Mouse (Mus musculus): ENCODE measurements around the gene Tdrd12.

Gene Tdrd12

DNA sequence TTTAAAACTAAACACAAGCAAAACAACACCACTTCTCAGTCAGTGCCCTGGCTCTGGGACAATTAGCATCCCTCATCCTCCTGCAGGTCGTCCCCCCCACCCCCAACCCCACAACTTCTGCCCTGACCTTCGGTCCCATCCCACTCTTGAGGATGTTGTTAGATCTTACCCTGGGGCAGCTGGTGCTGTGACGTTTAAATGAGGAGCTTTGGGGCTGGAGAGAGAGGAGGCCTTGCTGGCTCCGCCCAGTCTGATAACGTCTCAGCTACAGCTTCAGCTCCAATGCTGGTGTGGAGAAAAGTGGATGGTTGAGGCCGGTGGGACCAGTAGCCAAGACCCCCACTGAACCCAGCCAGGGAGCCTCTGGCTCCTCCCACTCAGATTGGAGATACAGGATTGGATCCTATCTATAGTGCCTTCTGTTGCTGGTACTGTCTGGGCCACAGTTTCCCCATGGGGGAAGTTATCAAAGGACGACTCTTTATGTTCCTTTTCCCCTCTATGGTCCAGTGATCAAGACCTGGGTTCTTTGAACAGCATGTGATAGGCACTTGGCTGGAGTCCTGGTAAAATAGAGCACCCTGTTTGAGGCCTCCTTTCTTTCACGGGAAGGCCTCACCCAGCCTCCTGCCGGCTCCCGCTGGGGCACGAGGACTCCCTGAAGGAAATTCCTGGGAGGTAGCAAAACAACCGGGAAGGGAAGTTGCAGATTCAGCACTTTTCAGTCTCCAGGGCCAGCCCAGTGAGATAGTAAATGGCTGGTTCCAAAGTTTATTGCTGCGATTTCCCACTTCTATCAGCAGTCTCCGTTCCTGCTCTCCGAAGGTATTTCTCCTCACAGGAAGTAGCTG is 89.3 kb downstream of the Tdrd12 start, which contains the start of gene Slc7a9:
Gene Slc7a9 (plus strand): TSS at position 801 of the 851 bp plus-strand sequence.
- DNase-seq (ENCODE audit: low read depth, low spot score), result peak; percentile 77

DNA sequence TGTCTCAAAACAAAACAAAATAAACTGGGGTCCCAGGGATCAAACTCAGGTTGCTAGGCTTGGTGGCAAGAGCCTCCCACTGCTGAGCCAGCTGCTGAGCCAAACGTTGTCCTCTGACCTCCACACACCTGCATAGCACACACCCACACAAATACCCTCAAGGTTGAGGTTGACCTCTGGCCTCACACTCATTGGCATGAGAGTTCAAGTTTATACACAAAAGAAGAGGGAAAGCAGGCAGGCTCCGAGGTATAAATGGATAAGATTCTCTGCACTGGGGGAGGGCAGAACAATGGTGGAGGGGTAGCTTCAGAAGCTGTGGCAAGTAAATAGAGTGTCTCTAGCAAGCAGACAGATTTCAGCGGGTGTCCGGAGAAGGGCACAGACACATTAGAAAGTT is 90.0 kb downstream of the Tdrd12 start:
- DNase-seq (ENCODE audit: low read depth, low spot score), result peak; percentile 55

DNA sequence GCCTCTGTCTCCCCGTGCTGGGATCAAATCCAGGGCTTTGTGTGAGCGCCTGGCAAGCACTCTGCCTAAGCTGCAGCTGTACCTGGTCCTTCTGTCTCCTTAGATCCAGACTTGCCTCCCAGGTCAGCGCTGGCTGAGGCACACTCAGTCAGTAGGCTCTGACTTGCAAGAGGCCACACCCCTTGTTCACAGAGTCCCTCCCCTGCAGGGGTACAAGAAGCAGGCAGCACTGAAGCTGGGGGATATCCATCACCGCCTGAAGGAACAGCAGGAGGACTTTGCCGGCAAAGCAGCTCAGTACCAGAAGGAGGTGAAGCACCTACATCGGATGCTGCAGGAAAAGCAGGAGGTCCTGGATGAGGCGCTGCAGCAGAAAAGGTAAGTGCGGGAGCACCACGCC is 102.3 kb downstream of the Tdrd12 start:
- DNase-seq (ENCODE audit: low read depth, low spot score), result peak; percentile 43

DNA sequence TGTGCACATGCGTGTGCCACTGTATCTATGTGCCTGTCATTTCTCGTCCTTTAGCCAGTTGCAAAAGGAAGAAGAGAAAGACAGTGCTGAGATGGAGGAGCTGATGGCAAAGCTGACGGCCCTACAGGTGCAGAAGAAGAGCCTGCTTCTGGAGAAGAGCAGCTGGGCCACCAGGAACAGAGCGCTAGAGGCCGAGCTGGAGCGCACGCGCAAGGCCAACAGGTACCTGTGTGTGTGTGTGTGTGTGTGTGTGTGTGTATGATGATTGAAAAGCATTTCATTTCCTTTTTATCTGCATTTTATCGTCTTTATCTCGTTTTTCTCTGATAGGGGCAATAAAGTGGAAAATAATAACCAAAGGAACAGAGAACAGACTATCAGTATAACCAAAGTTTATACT is 109.4 kb downstream of the Tdrd12 start:
- DNase-seq (ENCODE audit: low read depth, low spot score), result no peak

DNA sequence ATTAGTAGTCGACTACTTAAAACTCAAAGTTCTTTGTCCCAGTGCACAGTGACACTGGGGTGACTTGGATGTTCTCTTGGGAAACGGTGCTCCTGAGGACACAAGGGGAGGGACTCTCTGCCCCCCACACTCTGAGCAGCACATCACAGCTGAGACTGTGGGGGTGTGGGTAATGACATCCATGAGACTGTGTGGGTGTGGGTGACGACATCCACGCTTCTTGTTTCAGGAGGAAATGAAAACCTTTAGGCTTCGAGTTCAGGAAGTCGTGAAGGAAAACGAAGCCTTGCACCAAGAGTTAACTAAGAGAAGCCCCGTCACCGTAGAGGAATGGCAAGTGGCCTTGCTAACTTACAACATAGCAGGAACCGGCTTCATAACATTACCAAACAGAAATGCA is 114.5 kb downstream of the Tdrd12 start:
- DNase-seq (ENCODE audit: low read depth, low spot score), result no peak

All from ES-CJ7 (cell line).